Mouse (Mus musculus) kidney, postnatal 36 days (tissue): Measurements from ENCODE around the gene Fgf4.
"Not testable (repeated sequence)": the region's sequence is repeated elsewhere in the genome, so short reads cannot be mapped to it uniquely, and the experiment has no call there.

Experiments
- DNase-seq, 2 experiments: peaks; one replicate each; pipeline ENCODE4 v3.0.0; 2021 to 2022; ENCODE audit warnings: mixed read lengths in 2 of 2

Gene Fgf4

GRCm38 (mm10) chr7:144867602-144868001 is 20.4 kb downstream of the Fgf4 start:
- no peak for DNase-seq

GRCm38 (mm10) chr7:144872420-144872819 is 25.3 kb downstream of the Fgf4 start:
- no peak for DNase-seq

GRCm38 (mm10) chr7:144873160-144873559 is 26.0 kb downstream of the Fgf4 start:
- no peak for DNase-seq

- no peak for DNase-seq
These were observed 27.1 kb downstream of the Fgf4 start for GRCm38 (mm10) chr7:144874226-144874625.

GRCm38 (mm10) chr7:144878401-144878800 is 31.2 kb downstream of the Fgf4 start:
- DNase-seq: no peak

GRCm38 (mm10) chr7:144883106-144883505 is 35.9 kb downstream of the Fgf4 start:
- DNase-seq: peak in 1 of 2 experiments; percentile 30

GRCm38 (mm10) chr7:144887672-144888071 is 40.5 kb downstream of the Fgf4 start:
- DNase-seq: no peak

GRCm38 (mm10) chr7:144888564-144889299 is 41.6 kb downstream of the Fgf4 start:
- peak in 1 of 2 experiments; percentile 18 for DNase-seq

- DNase-seq: not testable (repeated sequence)
These were observed 43.5 kb downstream of the Fgf4 start for GRCm38 (mm10) chr7:144890661-144891060.

- DNase-seq: no peak
These were observed 44.7 kb downstream of the Fgf4 start for GRCm38 (mm10) chr7:144891863-144892262.

- no peak for DNase-seq
These were observed 45.2 kb downstream of the Fgf4 start for GRCm38 (mm10) chr7:144892322-144892721.

- DNase-seq: peak; percentile 7 to 70
These were observed 47.0 kb downstream of the Fgf4 start for GRCm38 (mm10) chr7:144894191-144894590.

- no peak for DNase-seq
These were observed 47.5 kb downstream of the Fgf4 start for GRCm38 (mm10) chr7:144894706-144895105.

- peak; percentile 67 to 89 for DNase-seq
These were observed 48.3 kb downstream of the Fgf4 start for GRCm38 (mm10) chr7:144895305-144896111.

GRCm38 (mm10) chr7:144896294-144897218 is 49.4 kb downstream of the Fgf4 start, which contains the start of gene Fgf15:
Gene Fgf15, plus strand, starts transcription at chr7:144896531.
- peak; percentile 4 to 16 for DNase-seq

GRCm38 (mm10) chr7:144898506-144898905 is 51.3 kb downstream of the Fgf4 start:
- DNase-seq: no peak

- not testable (repeated sequence) for DNase-seq
These were observed 58.3 kb downstream of the Fgf4 start for GRCm38 (mm10) chr7:144905514-144905913.

GRCm38 (mm10) chr7:144906708-144907397 is 59.7 kb downstream of the Fgf4 start:
- DNase-seq: peak; percentile 34 to 81

- no peak for DNase-seq
These were observed 60.6 kb downstream of the Fgf4 start for GRCm38 (mm10) chr7:144907793-144908192.

GRCm38 (mm10) chr7:144908705-144909104 is 61.5 kb downstream of the Fgf4 start:
- no peak for DNase-seq

- no peak for DNase-seq
These were observed 64.0 kb downstream of the Fgf4 start for GRCm38 (mm10) chr7:144911121-144911520.

GRCm38 (mm10) chr7:144912897-144913296 is 65.7 kb downstream of the Fgf4 start:
- no peak for DNase-seq
